Mouse (Mus musculus): ENCODE results near the gene Wbp1l. TPM values are rescaled to one million over a fixed set of nuclear protein-coding genes. Genes with fewer than 3 reads are reported as not detected.
A peak's percentile ranks its signal among the peaks of the same experiment; 100 is the strongest.
"Not testable (repeated sequence)": the region's sequence is repeated elsewhere in the genome, so short reads cannot be mapped to it uniquely, and the experiment has no call there.

The Wbp1l gene
- polyA plus RNA-seq, 2 experiments: 42.6 to 44.0 TPM

DNA sequence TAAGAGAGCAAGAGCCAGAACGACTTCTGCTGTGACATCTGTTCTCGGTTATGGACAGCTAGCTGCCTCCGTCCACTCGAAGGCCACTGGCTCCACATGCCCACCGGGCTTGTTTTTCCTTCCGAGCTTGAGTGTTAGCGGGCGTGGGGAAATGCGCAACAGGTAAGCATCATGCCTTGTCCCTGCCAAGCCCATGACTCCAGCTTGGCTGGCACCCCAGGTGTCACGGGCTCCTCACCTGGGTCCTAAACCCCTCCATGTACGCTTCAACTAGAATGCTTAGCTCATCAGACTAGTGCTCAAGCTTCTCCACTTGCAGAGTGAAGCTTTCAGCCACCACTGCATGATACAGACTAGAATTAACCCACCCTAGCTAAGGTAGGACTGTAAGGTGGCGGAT is 40.3 kb upstream of the Wbp1l start:
- DNase-seq (ENCODE audit: low spot score): no peak
- Histone ChIP-seq H3K9ac (ENCODE audit: low read depth, low read length, severe bottlenecking) (no peak overlapping the region), H3K27me3 (ENCODE audit: control insufficient read depth, insufficient read depth, low read length) (no peaks in the 10 kb centered on the region), H3K27ac (replicated peaks; ENCODE audit: low read depth, low read length) (no peak overlapping the region), H3K36me3 (ENCODE audit: control insufficient read depth, insufficient read depth, low read length) (peaks cover 23% of the 10 kb centered on the region), H3K4me1 (ENCODE audit: control insufficient read depth, insufficient read depth, low read length) (no peaks in the 10 kb centered on the region), H3K4me3 (replicated peaks; ENCODE audit: low read length) (no peak overlapping the region), H3K4me2 (replicated peaks; ENCODE audit: low read depth, low read length, severe bottlenecking) (no peak overlapping the region), H3K9me3 (ENCODE audit: control insufficient read depth, low read length) (no peaks in the 10 kb centered on the region)
- no peak for ATAC-seq (ENCODE audit: low FRiP score, low read depth)
- no peak for TF ChIP-seq POLR2A (IDR thresholded peaks at IDR 0.05; ENCODE audit: borderline replicate concordance, extremely low read depth, insufficient read depth, insufficient read length)
- WGBS: 46% methylated on average over 12 of the region's 12 CpGs

GRCm38 (mm10) chr19:46562132-46562531 is 36.8 kb upstream of the Wbp1l start:
- Histone ChIP-seq H3K36me3 (ENCODE audit: control insufficient read depth, insufficient read depth, low read length) (peaks cover 12% of the 10 kb centered on the region), H3K4me1 (ENCODE audit: control insufficient read depth, insufficient read depth, low read length) (no peaks in the 10 kb centered on the region), H3K9ac (ENCODE audit: low read depth, low read length, severe bottlenecking) (no peak overlapping the region), H3K27me3 (ENCODE audit: control insufficient read depth, insufficient read depth, low read length) (no peaks in the 10 kb centered on the region), H3K4me2 (replicated peaks; ENCODE audit: low read depth, low read length, severe bottlenecking) (no peak overlapping the region), H3K27ac (replicated peaks; ENCODE audit: low read depth, low read length) (no peak overlapping the region), H3K9me3 (ENCODE audit: control insufficient read depth, low read length) (no peaks in the 10 kb centered on the region), H3K4me3 (replicated peaks; ENCODE audit: low read length) (no peak overlapping the region)
- no peak for TF ChIP-seq POLR2A (IDR thresholded peaks at IDR 0.05; ENCODE audit: borderline replicate concordance, extremely low read depth, insufficient read depth, insufficient read length)
- DNase-seq (ENCODE audit: low spot score) (peak; percentile 72), ATAC-seq (ENCODE audit: low FRiP score, low read depth) (no peak)
- WGBS: 27% methylated on average over 1 of the region's 1 CpGs

DNA sequence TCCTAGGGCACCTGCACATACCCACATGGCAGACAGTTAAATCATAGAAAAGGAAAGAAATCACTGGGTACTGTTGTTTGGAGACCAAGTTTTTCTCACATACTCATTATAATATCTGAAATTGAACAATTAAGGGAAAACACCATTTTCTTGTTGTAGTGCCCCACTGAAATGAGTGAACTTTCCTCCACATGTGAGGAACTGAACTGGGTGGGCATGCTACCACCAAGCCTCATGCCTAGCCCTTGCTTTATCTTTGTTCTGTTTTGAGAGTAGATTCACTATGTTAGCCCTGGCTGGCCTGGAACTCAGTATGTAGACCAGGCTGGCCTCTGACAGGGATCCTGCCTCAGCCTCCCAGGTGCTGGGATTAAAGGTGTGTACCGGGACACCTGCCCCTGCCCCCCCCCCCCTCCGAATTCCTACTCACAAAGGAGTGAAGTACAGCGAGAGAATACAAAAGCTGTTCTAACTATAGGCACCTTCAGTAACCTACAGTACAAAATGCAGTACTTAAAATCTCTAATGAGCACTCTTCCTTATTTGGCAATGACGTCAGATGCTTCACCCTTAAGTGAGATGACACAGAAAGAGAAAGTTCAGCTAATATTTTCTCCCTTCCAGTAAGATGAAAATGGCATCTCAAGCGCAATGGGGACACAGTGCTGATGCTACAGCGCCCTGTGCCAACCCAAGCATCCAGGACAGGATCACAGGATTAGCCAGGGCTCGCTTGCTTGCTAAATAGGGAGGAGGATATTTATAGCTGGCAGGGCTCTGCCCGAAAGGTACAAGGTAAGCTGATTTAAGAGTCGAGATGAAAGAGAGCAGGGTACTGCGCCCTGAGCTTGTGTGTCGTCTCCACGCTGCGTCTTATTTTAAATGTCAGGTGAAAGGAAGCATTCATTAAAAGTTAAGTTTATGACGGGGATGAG is 36.0 kb upstream of the Wbp1l start:
- no peaks in the 10 kb centered on the region for H3K9me3 ChIP-seq (ENCODE audit: control insufficient read depth, low read length)
- H3K4me1 ChIP-seq (ENCODE audit: control insufficient read depth, insufficient read depth, low read length): no peaks in the 10 kb centered on the region
- H3K27ac ChIP-seq (replicated peaks; ENCODE audit: low read depth, low read length): no peak overlapping the region
- 83% methylated on average over 14 of the region's 14 CpGs for WGBS
- H3K27me3 ChIP-seq (ENCODE audit: control insufficient read depth, insufficient read depth, low read length): no peaks in the 10 kb centered on the region
- H3K9ac ChIP-seq (ENCODE audit: low read depth, low read length, severe bottlenecking): no peak overlapping the region
- peaks cover 5% of the 10 kb centered on the region for H3K36me3 ChIP-seq (ENCODE audit: control insufficient read depth, insufficient read depth, low read length)
- DNase-seq (ENCODE audit: low spot score) (no peak), ATAC-seq (ENCODE audit: low FRiP score, low read depth) (no peak)
- no peak overlapping the region for H3K4me3 ChIP-seq (replicated peaks; ENCODE audit: low read length)
- TF ChIP-seq POLR2A (IDR thresholded peaks at IDR 0.05; ENCODE audit: borderline replicate concordance, extremely low read depth, insufficient read depth, insufficient read length): no peak
- no peak overlapping the region for H3K4me2 ChIP-seq (replicated peaks; ENCODE audit: low read depth, low read length, severe bottlenecking)

GRCm38 (mm10) chr19:46563603-46564002 is 35.3 kb upstream of the Wbp1l start:
- H3K27me3 ChIP-seq (ENCODE audit: control insufficient read depth, insufficient read depth, low read length): no peaks in the 10 kb centered on the region
- H3K9me3 ChIP-seq (ENCODE audit: control insufficient read depth, low read length): no peaks in the 10 kb centered on the region
- no peaks in the 10 kb centered on the region for H3K4me1 ChIP-seq (ENCODE audit: control insufficient read depth, insufficient read depth, low read length)
- no peak overlapping the region for H3K4me2 ChIP-seq (replicated peaks; ENCODE audit: low read depth, low read length, severe bottlenecking)
- H3K9ac ChIP-seq (ENCODE audit: low read depth, low read length, severe bottlenecking): no peak overlapping the region
- no peak for ATAC-seq (ENCODE audit: low FRiP score, low read depth)
- WGBS: 85% methylated on average over 4 of the region's 4 CpGs
- TF ChIP-seq POLR2A (IDR thresholded peaks at IDR 0.05; ENCODE audit: borderline replicate concordance, extremely low read depth, insufficient read depth, insufficient read length): no peak
- no peak for DNase-seq (ENCODE audit: low spot score)
- H3K27ac ChIP-seq (replicated peaks; ENCODE audit: low read depth, low read length): no peak overlapping the region
- no peak overlapping the region for H3K4me3 ChIP-seq (replicated peaks; ENCODE audit: low read length)
- no peaks in the 10 kb centered on the region for H3K36me3 ChIP-seq (ENCODE audit: control insufficient read depth, insufficient read depth, low read length)

DNA sequence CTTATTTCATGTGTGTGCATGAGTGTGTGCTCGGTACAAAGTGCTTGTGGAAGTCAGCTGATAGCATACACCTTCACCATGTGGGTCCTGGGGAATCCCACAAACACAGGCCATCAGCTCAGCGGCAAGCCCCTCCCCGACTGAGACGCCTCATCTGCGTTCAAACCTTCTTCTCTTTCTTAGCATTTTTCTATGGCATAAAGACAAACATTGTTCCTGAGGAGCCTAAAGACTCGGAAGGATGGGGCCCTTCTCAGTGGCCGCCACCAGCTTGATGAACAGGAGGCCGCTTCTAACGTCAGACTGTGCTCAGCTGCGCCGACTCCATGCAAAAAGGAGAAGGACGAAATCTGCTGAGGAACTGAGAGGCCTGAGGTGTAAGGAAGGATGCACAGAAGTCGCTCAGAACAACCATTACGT is 34.8 kb upstream of the Wbp1l start:
- Histone ChIP-seq H3K4me2 (replicated peaks; ENCODE audit: low read depth, low read length, severe bottlenecking) (no peak overlapping the region), H3K4me3 (replicated peaks; ENCODE audit: low read length) (no peak overlapping the region)
- 88% methylated on average over 14 of the region's 14 CpGs for WGBS

DNA sequence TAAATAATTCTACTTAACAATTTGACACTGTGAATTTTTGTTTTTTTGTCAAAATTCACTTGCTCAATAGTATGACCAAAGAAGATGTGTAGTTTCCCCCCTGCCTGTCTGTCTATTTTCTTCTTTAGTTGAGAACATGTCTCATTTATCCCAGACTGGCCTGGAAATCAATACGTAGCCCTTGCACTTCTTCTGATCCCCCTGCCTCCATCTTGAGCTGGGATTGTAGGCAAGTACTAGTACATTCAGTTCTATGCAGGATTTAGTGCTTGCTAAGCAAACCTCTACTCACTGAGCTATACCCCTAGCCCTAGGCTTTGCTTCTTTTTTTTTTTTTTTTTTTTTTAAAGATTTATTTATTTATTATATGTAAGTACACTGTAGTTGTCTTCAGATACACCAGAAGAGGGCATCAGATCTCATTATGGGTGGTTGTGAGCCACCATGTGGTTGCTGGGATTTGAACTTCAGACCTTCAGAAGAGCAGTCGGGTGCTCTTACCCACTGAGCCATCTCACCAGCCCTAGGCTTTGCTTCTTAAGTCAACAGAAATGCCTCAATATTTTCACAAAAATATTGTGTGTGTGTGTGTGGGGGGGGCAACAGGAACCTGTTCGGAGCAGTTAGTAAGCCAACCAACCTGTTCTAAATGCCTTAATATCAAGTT is 27.5 kb upstream of the Wbp1l start:
- not testable (repeated sequence) for ATAC-seq (ENCODE audit: low FRiP score, low read depth); H3K27ac ChIP-seq (replicated peaks; ENCODE audit: low read depth, low read length); H3K36me3 ChIP-seq (ENCODE audit: control insufficient read depth, insufficient read depth, low read length); DNase-seq (ENCODE audit: low spot score); H3K9me3 ChIP-seq (ENCODE audit: control insufficient read depth, low read length); H3K9ac ChIP-seq (ENCODE audit: low read depth, low read length, severe bottlenecking); H3K27me3 ChIP-seq (ENCODE audit: control insufficient read depth, insufficient read depth, low read length)
- H3K4me2 ChIP-seq (replicated peaks; ENCODE audit: low read depth, low read length, severe bottlenecking): peak overlapping the region; percentile 84
- WGBS: 85% methylated on average over 3 of the region's 3 CpGs
- peaks cover 18% of the 10 kb centered on the region for H3K4me1 ChIP-seq (ENCODE audit: control insufficient read depth, insufficient read depth, low read length)
- H3K4me3 ChIP-seq (replicated peaks; ENCODE audit: low read length): peak overlapping the region; percentile 77

More for the DNA sequence above, 34.8 kb upstream of the Wbp1l start:
- DNase-seq (ENCODE audit: low spot score): no peak
- no peaks in the 10 kb centered on the region for H3K36me3 ChIP-seq (ENCODE audit: control insufficient read depth, insufficient read depth, low read length)
- H3K4me1 ChIP-seq (ENCODE audit: control insufficient read depth, insufficient read depth, low read length): no peaks in the 10 kb centered on the region
- no peak overlapping the region for H3K27ac ChIP-seq (replicated peaks; ENCODE audit: low read depth, low read length)
- no peak for TF ChIP-seq POLR2A (IDR thresholded peaks at IDR 0.05; ENCODE audit: borderline replicate concordance, extremely low read depth, insufficient read depth, insufficient read length)
- no peaks in the 10 kb centered on the region for H3K27me3 ChIP-seq (ENCODE audit: control insufficient read depth, insufficient read depth, low read length)
- no peaks in the 10 kb centered on the region for H3K9me3 ChIP-seq (ENCODE audit: control insufficient read depth, low read length)
- ATAC-seq (ENCODE audit: low FRiP score, low read depth): no peak
- no peak overlapping the region for H3K9ac ChIP-seq (ENCODE audit: low read depth, low read length, severe bottlenecking)

Data from limb, embryonic 14.5 days (tissue).